Mouse (Mus musculus) cerebellum, adult 2 months (tissue): ENCODE data around the gene Rasal2.

Experiments
- CTCF ChIP-seq: fragments of 200-500 bp; IDR thresholded peaks from 2 replicates; pipeline ENCODE4 v1.5.1; 2011; ENCODE audit warnings: low read depth, mild to moderate bottlenecking, control low read depth, low read length, moderate library complexity, borderline replicate concordance; ENCODE audit not compliant: insufficient read depth
- POLR2A ChIP-seq: fragments of 200-500 bp; IDR thresholded peaks from 2 replicates; pipeline ENCODE4 v1.6.1; 2011; ENCODE audit warnings: low read length, control low read depth, borderline replicate concordance; ENCODE audit not compliant: insufficient read depth

DNA sequence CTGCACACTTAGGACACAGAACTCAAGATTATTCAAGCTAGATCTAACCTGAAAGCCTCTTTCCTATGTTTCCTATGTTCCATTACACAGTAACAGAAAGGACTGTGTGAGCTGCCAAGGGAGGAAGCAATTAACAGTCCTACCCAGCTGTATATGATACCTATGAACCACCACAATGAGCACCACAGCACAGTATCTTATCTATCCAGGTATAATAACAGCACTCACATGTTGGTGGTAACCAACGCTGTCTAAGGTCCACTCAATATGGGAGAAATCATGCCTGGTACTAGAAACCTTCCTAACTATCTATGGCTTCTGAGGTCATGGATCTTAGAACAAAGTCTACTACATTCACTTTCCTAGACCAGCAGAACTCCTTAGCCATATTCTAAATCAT lies 89.3 kb downstream of the Rasal2 start:
- TF ChIP-seq CTCF (no peak), POLR2A (no peak)
